Mouse (Mus musculus) neural tube, embryonic 11.5 days (tissue): ENCODE measurements around the gene Itga3. TPM values are rescaled to one million over a fixed set of nuclear protein-coding genes. Genes with fewer than 3 reads are reported as not detected.

ENCODE experiments used
- ATAC-seq: fragments of 200-750 bp; cut with Nextera tagmentation; 2 replicates; pipeline ENCODE4 v1.8.0; 2017; ENCODE audit warnings: moderate number of reproducible peaks, mild to moderate bottlenecking, moderate TSS enrichment, moderate library complexity; ENCODE audit not compliant: insufficient read depth, low FRiP score, low TSS enrichment
- DNase-seq: peaks from one replicate; pipeline ENCODE4 v3.0.0-alpha.2; 2015; ENCODE audit warnings: low spot score
- H3K27ac ChIP-seq: fragments of 300-500 bp; sonication (generic); 2 replicates; pipeline ENCODE4 v1.5.1; 2014; ENCODE audit warnings: low read depth, mild to moderate bottlenecking, low read length
- H3K27me3 ChIP-seq: fragments of 300-500 bp; sonication (generic); 2 replicates; pipeline ENCODE4 v1.6.1; 2014; ENCODE audit warnings: mild to moderate bottlenecking, low read length, mixed read lengths; ENCODE audit not compliant: control insufficient read depth, insufficient read depth
- H3K36me3 ChIP-seq: fragments of 300-500 bp; sonication (generic); 2 replicates; pipeline ENCODE4 v1.6.1; 2014; ENCODE audit warnings: mild to moderate bottlenecking, low read length, moderate library complexity, mixed read lengths; ENCODE audit not compliant: control insufficient read depth, insufficient read depth
- H3K4me1 ChIP-seq: fragments of 300-500 bp; sonication (generic); 2 replicates; pipeline ENCODE4 v1.6.1; 2014; ENCODE audit warnings: low read length, mixed read lengths; ENCODE audit not compliant: control insufficient read depth, insufficient read depth
- H3K4me2 ChIP-seq: fragments of 300-500 bp; sonication (generic); 2 replicates; pipeline ENCODE4 v1.6.1; 2014; ENCODE audit warnings: low read depth, mild to moderate bottlenecking, moderate library complexity
- H3K4me3 ChIP-seq: fragments of 300-500 bp; sonication (generic); 2 replicates; pipeline ENCODE4 v1.5.1; 2014; ENCODE audit warnings: low read depth, low read length
- H3K9ac ChIP-seq: fragments of 300-500 bp; sonication (generic); 2 replicates; pipeline ENCODE4 v1.6.1; 2014; ENCODE audit warnings: mild to moderate bottlenecking, low read length
- H3K9me3 ChIP-seq: fragments of 300-500 bp; sonication (generic); 2 replicates; pipeline ENCODE4 v1.6.1; 2016; ENCODE audit warnings: low read length; ENCODE audit not compliant: control insufficient read depth
- WGBS: fragments of 180-500 bp; shearing (Covaris S2); extraction: QIAGEN DNeasy Blood & Tissue Kit; methylation state at CpG from one replicate; pipeline ENCODE4 v1.1.7; 2014; 5-methylcytosine and 5-hydroxymethylcytosine counted together
- polyA plus RNA-seq: library from polyadenylated mRNA; unstranded; fragments of >200 nt; fragmentation: Nextera tagmentation; extraction: Ambion mirVana; gene quantifications from 2 replicates; pipeline ENCODE4 v1.2.1, GENCODE M21; 2014

The Itga3 gene
- polyA plus RNA-seq, 1 experiment from 2014 or later = 5.2 TPM

- H3K4me3 ChIP-seq = peak overlapping the region; percentile 27; the same call in 1 of the 2 replicates
- no peak for ATAC-seq
- peaks cover 6% of the 10 kb centered on the region for H3K36me3 ChIP-seq
- no peaks in the 10 kb centered on the region for H3K27me3 ChIP-seq
- H3K4me1 ChIP-seq = peaks cover 28% of the 10 kb centered on the region
- H3K9me3 ChIP-seq = no peaks in the 10 kb centered on the region
- no peak for DNase-seq
- H3K27ac ChIP-seq = no peak overlapping the region
- peak overlapping the region; percentile 65 for H3K9ac ChIP-seq
- WGBS = 79% methylated on average over 3 of the region's 3 CpGs
- H3K4me2 ChIP-seq = peak overlapping the region; percentile 78; the same call in 1 of the 2 replicates
These were observed 69.2 kb downstream of the Itga3 start for GRCm38 (mm10) chr11:95007418-95007817.

- peaks cover 11% of the 10 kb centered on the region for H3K36me3 ChIP-seq
- peaks cover 26% of the 10 kb centered on the region for H3K4me1 ChIP-seq
- H3K9ac ChIP-seq = peak overlapping the region; percentile 65
- no peaks in the 10 kb centered on the region for H3K9me3 ChIP-seq
- peak; percentile 70 for ATAC-seq
- peak; percentile 88 for DNase-seq
- H3K4me2 ChIP-seq = peak overlapping the region; percentile 78
- no peaks in the 10 kb centered on the region for H3K27me3 ChIP-seq
- H3K4me3 ChIP-seq = peak overlapping the region; percentile 27
- H3K27ac ChIP-seq = peak overlapping the region; percentile 58
- 3% methylated on average over 27 of the region's 27 CpGs for WGBS
These were observed 69.9 kb downstream of the Itga3 start for GRCm38 (mm10) chr11:95006525-95007219.

- Histone ChIP-seq H3K9me3 (no peaks in the 10 kb centered on the region), H3K4me2 (peak overlapping the region; percentile 78), H3K9ac (peak overlapping the region; percentile 65), H3K4me3 (no peak overlapping the region; the same call in 1 of the 2 replicates), H3K4me1 (peaks cover 23% of the 10 kb centered on the region), H3K27ac (peak overlapping the region; percentile 58; the same call in 1 of the 2 replicates), H3K27me3 (no peaks in the 10 kb centered on the region), H3K36me3 (peaks cover 13% of the 10 kb centered on the region)
- DNase-seq = no peak
- 43% methylated on average over 4 of the region's 4 CpGs for WGBS
- no peak for ATAC-seq
These were observed 70.6 kb downstream of the Itga3 start for GRCm38 (mm10) chr11:95006038-95006437.

- Histone ChIP-seq H3K36me3 (peaks cover 17% of the 10 kb centered on the region), H3K27ac (no peak overlapping the region), H3K4me2 (no peak overlapping the region), H3K4me3 (no peak overlapping the region), H3K4me1 (peaks cover 33% of the 10 kb centered on the region), H3K27me3 (no peaks in the 10 kb centered on the region), H3K9ac (no peak overlapping the region), H3K9me3 (no peaks in the 10 kb centered on the region)
- 59% methylated on average over 6 of the region's 6 CpGs for whole genome bisulfite sequencing
- DNase-seq = no peak
- no peak for ATAC-seq
These were observed 71.7 kb downstream of the Itga3 start for GRCm38 (mm10) chr11:95004937-95005198.

- Histone ChIP-seq H3K4me1 (peaks cover 34% of the 10 kb centered on the region), H3K36me3 (peaks cover 17% of the 10 kb centered on the region), H3K4me2 (no peak overlapping the region), H3K9ac (no peak overlapping the region), H3K27ac (no peak overlapping the region), H3K4me3 (no peak overlapping the region), H3K9me3 (no peaks in the 10 kb centered on the region), H3K27me3 (no peaks in the 10 kb centered on the region)
- 86% methylated on average over 12 of the region's 12 CpGs for WGBS
- ATAC-seq (no peak), DNase-seq (no peak)
These were observed 72.3 kb downstream of the Itga3 start for GRCm38 (mm10) chr11:95004136-95004936.

DNA sequence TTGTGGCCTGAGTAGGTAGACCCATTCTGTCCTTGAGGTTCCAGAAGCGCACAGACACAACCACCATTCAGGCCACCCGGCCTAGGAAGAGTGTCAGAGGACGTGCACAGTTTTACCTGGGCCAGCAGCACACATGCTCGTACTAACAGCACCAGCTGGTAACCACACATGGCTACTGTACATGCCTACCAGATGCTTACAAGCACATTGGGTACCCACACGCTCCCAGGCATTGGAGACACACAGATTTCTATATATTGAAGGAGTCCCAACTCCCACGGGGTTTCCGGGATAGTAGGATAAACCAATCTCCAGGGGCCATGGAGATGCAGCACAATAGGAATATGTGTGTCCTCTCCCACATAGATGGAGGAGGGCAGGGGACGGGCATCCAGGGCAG is 73.9 kb downstream of the Itga3 start:
- H3K9ac ChIP-seq = no peak overlapping the region
- DNase-seq (no peak), ATAC-seq (no peak)
- H3K4me2 ChIP-seq = no peak overlapping the region
- 95% methylated on average over 8 of the region's 8 CpGs for WGBS
- H3K36me3 ChIP-seq = peaks cover 22% of the 10 kb centered on the region
- H3K4me3 ChIP-seq = no peak overlapping the region
- no peaks in the 10 kb centered on the region for H3K27me3 ChIP-seq
- no peaks in the 10 kb centered on the region for H3K9me3 ChIP-seq
- no peak overlapping the region for H3K27ac ChIP-seq
- H3K4me1 ChIP-seq = peaks cover 33% of the 10 kb centered on the region

GRCm38 (mm10) chr11:95001584-95002347 is 74.8 kb downstream of the Itga3 start:
- H3K4me2 ChIP-seq = no peak overlapping the region
- H3K4me1 ChIP-seq = peaks cover 29% of the 10 kb centered on the region
- no peaks in the 10 kb centered on the region for H3K27me3 ChIP-seq
- no peak overlapping the region for H3K9ac ChIP-seq
- H3K27ac ChIP-seq = no peak overlapping the region
- WGBS = 87% methylated on average over 21 of the region's 21 CpGs
- H3K9me3 ChIP-seq = no peaks in the 10 kb centered on the region
- DNase-seq (no peak), ATAC-seq (no peak)
- peaks cover 22% of the 10 kb centered on the region for H3K36me3 ChIP-seq
- H3K4me3 ChIP-seq = no peak overlapping the region

DNA sequence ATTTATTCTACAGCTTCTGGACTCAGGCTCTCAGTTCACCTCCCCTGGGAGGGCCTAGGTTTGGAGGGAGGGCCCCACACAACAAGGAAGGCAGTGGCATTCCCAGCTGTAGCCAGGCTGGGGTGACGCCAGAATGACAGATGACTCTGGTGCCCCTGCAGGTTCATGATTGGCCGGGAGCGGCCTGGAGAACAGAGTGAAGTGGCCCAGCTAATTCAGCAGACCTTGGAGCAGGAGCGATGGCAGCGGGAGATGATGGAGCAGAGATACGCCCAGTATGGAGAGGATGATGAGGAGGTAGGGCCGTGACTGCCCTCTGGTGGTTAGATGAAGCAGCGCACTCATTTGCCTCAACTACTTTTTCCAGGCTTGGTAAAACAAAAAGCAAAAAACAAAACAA is 75.5 kb downstream of the Itga3 start:
- H3K27me3 ChIP-seq = no peaks in the 10 kb centered on the region
- no peaks in the 10 kb centered on the region for H3K9me3 ChIP-seq
- ATAC-seq (peak; percentile 79), DNase-seq (peak; percentile 86)
- peak overlapping the region; percentile 63 for H3K27ac ChIP-seq
- 3% methylated on average over 8 of the region's 8 CpGs for WGBS
- H3K4me2 ChIP-seq = no peak overlapping the region
- no peak overlapping the region for H3K9ac ChIP-seq
- H3K4me1 ChIP-seq = peaks cover 28% of the 10 kb centered on the region
- no peak overlapping the region for H3K4me3 ChIP-seq
- peaks cover 22% of the 10 kb centered on the region for H3K36me3 ChIP-seq
